Mouse (Mus musculus) layer of hippocampus, postnatal 25 days (tissue): ENCODE results near the gene Khdc4. TPM values are rescaled to one million over a fixed set of nuclear protein-coding genes. Genes with fewer than 3 reads are reported as not detected.

Source experiments
- DNase-seq, 2 experiments: peaks; one replicate each; pipeline ENCODE4 v3.0.0; 2022; ENCODE audit warnings: mixed read lengths in 2 of 2, low spot score in 1 of 2; ENCODE audit errors: extremely low spot score in 1 of 2
- total RNA-seq, 2 experiments: library from RNA; stranded (reverse); gene quantifications; 2 replicates each; pipeline ENCODE4 v1.2.3; 2021

Gene Khdc4
- 10 to 100 TPM; 46.3 to 53.9 TPM for total RNA-seq

DNA sequence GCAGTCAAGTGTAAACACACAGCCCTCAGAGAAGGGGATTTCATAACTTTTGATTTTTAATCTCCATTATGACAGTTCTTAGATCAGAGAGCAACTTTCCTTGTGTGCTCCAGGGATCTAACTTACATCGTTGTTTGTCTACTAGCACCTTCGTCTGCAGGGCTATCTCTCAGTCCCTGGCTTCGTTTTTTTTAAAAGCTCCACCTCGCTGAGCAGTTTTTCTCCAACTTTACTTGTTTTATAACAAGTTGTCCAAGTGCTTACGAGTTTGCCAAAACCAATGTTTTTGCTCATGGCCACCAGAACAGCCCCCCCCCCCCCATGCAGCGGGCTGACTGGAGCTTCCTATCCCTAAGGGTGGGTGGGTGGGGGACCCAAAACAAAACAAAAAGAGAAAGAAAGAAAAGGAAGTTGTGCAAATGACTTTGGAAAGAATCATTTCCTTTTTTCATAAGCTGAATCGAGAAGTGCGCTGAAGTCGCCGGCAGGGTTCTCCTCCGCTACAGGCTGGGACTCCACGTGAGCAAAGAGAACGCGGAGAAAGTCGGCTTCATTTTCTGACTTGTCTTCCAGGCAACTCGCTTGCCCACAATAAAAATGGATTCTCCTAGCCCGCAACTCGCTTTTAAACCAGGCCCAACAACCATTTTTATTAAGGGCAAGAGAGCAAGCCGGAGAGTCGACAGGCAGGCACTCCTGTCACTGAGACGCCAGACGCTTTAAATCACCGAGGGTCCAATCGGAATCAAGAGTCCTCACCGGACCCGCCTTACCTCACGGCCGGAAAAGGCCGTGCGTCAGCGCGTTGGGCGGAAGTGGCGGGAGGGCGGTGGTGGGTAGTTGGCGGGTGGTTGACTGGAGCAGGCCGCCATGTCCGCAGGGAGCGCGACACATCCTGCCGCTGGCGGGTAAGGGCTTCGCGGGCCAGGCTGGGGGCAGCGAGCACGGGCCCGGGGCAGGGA lies at the start of gene Khdc4:
Gene Khdc4 (plus strand): TSS at position 824 of the 962 bp plus-strand sequence.
- peak; percentile 84 to 90 for DNase-seq

DNA sequence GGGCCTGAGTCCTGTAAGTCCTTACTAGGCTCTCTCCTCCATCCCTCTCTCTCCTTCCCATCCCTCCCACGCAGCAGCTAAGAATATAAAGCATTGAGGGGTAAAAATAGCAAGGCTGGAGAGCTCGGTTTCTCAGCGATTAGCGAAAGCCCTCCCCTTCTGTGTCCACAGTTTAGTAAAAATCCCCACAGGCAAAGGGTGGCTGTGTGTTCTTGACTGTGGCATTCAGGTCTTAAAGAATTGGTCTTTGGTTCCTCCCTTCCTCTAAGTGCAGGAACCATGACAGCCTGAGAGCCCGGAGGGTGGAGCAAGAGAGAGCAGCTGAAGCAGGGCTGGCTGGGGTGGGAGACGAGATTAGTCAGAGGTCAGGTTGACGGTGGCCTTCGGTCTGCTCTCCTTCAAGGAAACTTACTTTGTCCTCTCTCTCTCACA lies 49.0 kb upstream of the Khdc4 start:
- no peak for DNase-seq

DNA sequence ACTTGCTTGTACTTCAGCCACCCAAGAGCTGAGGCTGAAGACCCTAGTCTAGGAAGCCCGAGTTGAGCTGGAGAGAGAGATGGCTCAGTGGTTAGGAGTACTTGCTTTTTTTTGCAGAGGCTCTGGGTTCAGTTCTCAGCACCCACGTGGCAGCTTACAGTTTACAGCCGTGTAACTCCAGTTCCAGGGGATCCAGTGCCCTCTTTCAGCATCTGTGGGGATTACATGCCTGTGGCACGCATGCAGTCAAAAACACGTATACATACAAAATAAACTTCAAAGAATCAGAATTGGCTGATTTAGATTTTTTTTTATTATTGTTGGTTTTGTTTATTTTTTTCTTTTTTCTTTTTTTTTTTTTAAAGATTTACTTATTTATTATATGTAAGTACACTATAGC lies 48.5 kb upstream of the Khdc4 start:
- no peak for DNase-seq

DNA sequence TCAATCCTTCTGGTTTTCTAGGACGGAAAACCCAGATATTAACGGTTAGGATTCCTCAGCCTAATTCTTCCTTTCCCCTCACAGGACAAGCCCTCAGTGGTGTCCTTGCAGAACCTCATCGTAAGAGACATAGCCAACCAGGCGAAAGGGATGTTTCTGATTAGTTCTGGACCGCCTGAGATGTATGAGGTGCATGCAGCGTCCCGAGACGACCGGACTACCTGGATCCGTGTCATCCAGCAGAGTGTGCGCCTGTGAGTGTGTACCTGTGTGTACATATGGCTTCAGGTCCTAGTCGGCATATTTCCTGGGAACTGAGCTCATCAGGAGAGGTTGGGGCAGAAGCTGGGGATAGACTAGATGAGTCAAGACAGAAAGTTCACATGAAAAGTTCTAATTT lies 46.4 kb upstream of the Khdc4 start:
- no peak for DNase-seq

DNA sequence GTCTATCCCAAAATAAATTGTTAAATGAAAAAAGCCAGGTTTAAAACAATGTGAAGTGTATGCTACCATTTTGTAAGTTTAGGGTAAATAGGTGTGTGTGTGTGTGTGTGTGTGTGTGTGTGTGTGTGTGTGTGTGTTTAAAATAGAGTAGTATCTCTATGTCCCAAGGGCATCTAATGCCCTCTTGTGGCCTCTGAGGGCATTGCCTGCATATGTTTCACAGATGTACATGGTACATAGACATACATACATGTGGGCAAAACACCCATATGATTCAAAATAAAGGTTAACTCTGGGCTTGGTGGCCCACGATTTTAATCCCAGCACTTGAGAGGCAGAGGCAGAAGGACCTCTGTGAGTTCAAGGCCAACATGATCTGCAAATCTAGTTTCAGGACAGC lies 44.9 kb upstream of the Khdc4 start:
- DNase-seq = no peak

DNA sequence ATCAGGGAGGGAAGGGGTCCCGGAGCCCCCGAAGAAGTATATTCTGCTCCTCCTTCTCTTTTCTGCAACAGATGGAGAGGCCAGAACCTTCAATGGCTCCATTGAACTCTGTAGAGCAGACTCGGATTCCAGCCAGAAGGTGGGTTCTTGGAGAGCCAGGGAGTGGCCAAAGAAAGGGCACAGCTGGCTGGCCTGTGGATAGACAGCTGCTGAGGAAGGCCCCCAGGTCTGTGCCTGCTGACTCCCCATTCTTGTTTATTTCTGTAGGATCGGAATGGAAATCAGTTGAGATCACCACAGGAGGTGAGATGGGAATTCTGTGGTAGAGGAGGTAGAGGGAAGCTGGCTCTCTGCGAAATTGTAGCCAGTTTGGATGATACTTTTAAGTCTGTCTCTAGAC lies 42.5 kb upstream of the Khdc4 start:
- DNase-seq = no peak

DNA sequence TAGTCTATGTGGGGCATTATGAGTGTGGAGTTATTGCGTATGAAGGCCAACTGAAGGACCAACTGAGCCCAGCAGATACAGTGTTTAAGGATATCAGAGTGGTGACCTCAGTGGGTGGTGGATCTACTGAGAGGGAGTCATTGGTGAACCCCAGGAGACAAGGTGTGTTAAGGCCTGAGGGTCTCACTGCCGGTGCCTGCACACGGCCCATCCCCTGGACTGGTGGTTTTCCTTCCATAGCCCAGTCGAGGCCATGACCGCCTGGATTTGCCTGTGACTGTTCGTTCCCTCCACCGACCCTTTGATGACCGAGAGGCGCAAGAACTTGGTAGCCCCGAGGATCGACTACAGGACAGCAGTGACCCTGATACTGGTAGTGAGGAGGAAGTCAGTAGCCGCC lies 39.7 kb upstream of the Khdc4 start:
- no peak for DNase-seq

DNA sequence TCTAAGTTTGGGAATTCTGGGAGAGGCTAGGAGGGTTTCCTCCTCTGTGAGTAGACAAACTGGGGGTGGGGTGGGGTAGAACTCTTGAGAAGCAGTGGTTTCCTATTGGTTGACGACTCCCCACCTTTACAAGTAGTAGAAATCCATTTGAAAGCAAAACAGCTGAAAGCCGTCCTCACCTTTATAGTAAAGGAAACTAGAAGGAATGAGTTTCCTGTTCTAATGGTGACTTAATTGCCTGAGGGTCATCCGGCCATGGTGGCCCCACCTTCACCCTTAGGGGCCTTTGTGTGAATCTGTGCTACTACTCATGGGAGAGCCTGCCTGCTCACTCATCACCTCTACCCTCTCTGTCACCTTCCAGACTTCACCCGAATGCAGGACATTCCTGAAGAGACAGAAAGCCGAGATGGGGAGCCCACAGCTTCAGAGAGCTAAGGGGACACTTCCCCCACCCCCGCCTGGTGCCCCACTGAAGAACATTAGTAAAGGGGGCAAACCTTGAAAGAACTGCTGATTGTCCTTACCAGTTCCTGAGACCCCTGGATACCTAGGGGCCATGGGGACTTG lies 39.1 kb upstream of the Khdc4 start:
- DNase-seq = no peak

DNA sequence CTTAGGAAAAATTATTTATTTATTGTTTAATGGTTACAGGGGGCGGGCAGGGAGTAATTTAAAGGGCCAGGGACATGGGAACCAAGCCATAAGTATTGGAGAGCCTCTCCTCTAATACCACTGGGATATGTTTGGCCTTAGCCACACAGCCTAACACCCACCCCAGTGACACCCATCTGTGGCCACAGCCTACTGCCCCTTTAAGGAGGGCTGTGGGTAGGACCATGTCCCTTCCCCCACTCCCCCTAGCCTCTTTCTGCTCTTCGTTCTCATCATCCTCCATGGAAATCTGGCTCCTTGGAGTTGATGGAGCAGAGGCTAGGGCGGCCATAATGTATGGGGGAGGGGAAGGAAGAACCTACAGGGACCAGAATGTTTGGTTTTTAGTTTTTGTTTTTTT lies 38.5 kb upstream of the Khdc4 start:
- no peak for DNase-seq

DNA sequence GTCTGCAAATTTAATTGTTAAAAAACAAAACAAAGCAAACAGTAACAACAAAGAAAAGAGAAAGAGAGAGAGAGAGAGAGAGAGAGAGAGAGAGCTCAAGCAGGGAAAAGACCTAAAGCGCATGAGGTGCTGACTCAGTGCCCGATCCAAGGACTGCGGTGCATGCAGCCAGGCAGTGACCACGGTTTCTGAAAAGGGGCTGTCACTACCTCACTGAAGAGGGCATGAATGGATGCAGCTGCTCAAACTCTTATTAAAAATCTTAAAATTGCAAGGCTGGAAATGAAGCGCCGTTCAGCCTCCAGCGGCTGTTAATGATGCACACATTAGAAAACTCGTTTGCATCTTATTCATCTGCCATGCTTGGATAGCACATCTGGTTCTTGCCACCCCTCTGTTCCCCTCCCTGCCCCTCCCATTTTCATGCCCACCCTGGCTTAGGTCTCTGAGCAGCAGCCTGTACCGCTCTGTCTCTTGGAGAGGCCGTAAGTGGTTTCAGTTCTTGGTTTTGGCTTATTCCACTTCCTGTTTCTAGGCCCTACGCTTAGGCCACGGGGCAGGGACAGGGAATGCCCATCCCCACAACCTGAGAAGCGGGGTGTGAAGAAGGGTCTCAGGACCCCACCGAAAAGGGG lies 37.7 kb upstream of the Khdc4 start:
- DNase-seq = peak in 1 of 2 experiments; percentile 4

DNA sequence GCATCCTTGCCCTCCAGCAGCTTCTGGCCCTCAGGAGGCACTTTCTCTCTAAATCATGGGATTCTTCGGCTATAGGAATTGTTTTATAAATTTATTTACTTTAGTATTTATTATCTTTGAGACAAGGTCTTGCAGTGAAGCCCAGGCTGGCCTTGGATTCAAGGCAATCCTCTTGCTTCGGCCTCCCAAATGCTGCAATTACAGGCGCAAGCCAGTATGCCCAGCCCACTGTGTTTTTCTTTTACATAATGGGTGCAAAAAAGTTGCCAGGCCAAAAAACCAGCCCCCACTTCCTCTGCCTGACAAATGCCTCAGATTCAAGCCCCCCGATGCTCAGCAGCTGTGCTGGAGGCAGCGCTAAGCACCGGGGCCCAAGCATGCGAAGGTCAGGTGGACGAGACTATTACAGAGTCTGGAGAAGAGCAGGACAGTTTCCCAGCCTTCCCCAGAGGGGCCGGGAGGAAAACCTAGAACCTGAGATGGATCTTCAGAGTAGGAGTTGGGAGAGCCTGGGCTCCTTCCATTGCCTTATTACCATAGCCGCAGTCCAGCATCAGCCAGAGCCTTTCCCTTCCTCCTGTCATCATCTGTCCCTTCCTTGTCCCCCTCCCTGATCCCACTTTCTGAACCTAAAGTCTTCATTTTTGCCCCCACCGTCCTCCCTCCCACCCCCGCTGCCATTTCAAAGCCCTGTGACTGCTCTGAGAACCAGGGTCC lies 37.0 kb upstream of the Khdc4 start:
- DNase-seq = peak in 1 of 2 experiments; percentile 5

DNA sequence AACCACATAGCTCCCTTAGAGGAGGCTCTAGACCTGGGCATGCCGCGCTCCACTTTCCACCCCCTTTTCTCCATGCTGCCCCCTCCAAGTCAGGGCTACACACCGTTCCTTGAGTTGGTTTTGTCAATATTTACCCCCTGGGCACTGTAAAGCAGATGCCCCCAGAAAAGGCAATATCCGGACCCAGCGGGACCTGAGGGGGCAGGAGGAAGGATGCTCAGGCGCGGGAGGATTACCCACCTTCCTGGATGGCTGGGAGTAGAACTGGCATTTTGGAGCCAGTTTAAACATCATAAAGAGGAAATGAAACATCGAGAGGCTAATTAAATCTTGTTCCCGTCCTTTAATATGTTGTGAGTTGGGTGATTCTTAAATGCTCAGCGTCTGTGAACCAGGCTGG lies 36.4 kb upstream of the Khdc4 start:
- DNase-seq = no peak

DNA sequence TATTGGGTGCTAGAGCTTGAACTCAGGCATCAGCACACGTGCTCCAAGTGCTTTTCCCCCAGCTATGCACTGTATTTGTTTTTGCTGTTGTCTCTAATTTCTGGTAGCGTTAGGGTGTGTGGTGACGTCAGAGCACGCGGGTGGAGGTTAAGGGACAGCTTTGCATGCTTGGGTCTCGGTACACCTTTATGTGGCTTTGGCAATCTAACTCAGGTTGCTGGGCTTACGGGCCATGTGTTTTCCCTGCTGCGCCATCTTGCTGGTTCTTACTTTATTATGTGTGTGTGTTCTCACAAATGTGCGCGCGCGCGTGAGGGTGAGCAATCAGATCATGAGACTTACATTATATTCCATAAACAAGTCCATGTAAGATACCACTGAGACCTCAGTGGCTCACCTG lies 35.6 kb upstream of the Khdc4 start:
- no peak for DNase-seq

DNA sequence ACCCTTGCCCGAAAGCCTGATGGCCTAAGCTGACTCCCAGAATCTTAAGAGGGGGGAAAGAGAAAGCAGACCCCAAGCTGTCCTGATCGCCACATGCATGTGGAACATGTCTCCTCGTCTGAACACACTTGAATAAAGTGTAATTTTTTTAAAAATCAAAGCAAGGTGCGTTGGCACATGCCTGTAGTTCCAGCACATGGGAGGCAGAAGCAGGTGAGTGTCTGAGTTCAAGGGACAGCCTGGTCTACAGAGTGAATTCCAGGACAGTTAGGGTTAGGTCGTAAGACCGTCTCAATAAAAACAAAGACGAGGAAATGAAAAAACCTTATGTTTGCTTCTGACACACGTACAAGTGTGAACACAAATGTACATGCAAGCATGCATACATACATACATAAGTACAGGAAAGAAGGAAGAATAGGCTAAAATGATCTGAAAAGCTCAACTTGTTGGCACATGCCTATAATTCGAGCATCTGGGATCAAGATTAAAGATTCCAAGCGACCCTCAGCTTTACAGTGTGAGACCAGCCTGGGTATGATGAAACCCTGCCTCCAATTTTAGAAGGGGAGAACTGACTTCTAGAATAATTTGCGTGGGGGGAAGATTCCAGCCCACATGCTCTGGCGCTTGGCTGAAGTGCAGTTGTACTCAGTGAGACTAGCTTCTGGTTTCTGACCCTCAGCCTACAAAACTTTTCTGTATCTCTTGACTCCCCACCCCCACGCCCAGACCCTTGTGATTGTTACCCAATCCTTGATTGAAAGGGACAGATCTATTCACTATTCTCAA lies 34.7 kb upstream of the Khdc4 start:
- DNase-seq = no peak

DNA sequence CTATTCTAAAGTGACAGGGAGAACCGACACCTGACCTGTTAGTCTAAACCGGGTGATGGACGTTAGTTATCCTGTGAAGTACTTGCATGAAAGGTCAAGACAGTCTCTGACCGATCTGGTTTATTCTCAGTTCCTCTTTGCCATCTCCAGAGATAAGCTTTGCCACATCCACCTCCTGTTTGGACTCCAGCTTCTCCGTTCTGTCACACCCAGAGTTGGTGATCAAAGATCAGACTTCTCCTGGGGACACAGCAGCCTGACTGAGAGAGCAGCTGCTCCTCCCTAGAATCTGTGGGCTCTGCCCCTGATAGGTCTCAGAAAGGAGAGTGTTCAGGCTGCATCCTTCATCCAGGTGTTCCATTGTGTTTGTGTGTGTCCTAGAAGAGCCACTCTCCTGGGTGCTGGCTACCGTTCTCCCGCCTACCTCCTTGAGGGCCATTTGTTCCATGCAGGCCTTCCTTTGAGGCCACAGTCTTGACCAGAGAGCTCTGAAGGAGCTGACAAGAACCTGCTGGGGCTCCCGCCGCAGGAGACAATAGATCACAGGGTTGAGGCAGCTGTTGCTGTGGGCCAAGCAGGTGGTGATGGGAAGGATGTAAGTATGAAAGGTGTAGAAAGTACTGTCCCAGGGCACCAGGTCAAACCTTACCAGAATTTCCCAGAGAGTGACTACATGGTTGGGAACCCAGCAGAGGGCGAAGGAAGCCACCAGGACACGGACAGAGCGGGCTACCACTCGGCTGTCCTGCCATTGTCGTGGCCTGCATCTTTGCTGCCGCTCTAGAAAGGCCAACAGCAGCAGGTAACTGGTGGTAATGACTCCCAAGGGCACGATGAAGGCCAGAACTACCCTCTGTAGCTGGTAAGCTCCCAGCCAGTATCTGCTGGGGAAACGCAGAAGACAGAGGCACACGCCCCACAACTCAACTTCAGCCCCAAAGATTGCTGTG lies 33.7 kb upstream of the Khdc4 start:
- no peak for DNase-seq

DNA sequence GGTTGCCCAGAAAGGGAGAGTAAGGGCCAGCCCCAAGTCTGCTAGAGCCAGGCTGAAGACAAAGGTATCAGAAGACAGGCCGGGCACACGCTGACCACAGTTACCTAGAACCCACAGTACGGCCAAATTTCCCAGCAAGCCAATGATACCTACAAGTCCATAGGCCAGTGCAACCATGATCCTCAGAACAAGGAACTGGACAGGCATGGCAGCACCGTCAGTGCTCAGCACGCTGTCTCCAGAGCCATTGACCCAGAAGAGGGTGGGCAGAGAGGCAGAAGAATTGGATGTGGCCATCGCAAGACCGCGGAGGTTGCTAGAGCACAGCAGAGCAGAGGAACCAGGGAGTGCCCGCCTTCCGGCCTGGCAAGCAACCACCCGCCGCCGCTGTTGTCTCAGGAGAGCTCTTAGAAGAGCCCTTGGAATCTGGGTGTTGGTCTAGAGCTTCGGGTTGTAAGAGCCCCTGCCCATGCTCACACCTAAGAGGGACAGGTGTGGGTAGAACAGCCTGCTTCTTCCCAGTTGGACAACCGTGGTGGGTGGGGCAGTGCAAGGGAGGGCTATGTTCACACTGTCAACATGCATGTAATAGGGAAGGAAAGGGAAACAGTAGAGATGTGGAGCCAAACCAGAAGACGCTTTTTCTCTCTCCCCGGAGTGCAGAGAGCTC lies 32.6 kb upstream of the Khdc4 start, which contains the start of gene Rxfp4:
Gene Rxfp4 (minus strand): TSS at position 297 of the 670 bp plus-strand sequence.
- no peak for DNase-seq

DNA sequence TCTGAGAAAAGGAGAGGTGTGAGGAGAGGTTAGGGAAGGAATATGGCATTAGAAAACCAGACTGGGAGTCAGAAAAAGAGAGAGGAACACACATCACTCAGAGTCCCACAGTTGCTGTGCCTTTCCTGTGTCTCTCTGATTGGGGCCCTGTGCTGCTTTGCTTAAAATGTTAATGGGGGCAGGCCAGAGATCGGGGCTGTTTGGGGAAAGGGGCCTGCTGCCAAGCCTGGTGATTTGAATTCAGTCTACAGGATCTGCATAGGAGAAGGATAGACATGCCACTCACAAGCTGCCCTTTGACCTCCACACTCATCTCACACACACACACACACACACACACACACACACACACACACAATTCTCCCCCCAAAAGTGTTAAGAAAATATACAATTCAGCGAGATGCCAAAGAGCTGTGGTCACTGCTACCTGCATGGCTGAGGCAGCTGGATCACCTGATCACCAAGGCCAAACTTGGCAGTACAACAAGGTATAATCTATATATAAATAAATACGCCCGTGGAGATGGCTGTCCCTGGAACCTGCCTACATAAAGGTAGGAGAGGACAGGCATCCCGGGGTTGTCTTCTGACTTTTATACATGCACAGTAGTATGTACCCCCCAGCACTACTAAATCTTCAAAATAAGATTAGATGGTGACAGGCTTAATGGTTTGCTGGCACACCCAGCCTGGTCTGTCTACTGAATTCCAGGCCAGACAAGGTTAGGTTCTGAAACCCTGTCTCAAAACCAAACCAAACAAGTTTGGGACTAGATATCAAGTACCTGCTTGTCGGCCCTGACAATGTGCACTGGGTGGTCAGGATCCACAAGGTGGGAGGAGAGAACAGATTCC lies 31.9 kb upstream of the Khdc4 start:
- no peak for DNase-seq
